Mouse (Mus musculus) MEL (cell line): ENCODE results near the gene Kif1bp.

ENCODE experiments used
- CTCF ChIP-seq, 3 experiments: IDR thresholded peaks in 2 of 3; conservative IDR thresholded peaks in 1 of 3; 2 replicates each; pipeline ENCODE4 v1.5.1; 2011 to 2012; ENCODE audit warnings: low read length in 3 of 3, low read depth in 2 of 3, mild to moderate bottlenecking in 2 of 3, improper control_type of control experiment in 1 of 3, inconsistent platforms in 1 of 3, mixed read lengths in 1 of 3, moderate library complexity in 1 of 3; ENCODE audit not compliant: control insufficient read depth in 1 of 3, insufficient read depth in 1 of 3, poor library complexity in 1 of 3, severe bottlenecking in 1 of 3
- E2F4 ChIP-seq: IDR thresholded peaks from 2 replicates; pipeline ENCODE4 v1.6.1; 2011; ENCODE audit warnings: low read depth, low read length, improper control_type of control experiment, borderline replicate concordance
- ELF1 ChIP-seq: IDR thresholded peaks from 2 replicates; pipeline ENCODE4 v1.6.1; 2014; ENCODE audit warnings: low read depth, mild to moderate bottlenecking, inconsistent platforms, low read length, improper control_type of control experiment, moderate library complexity
- ETS1 ChIP-seq: IDR thresholded peaks from 2 replicates; pipeline ENCODE4 v1.6.1; 2012; ENCODE audit warnings: low read depth, mild to moderate bottlenecking, inconsistent platforms, low read length, improper control_type of control experiment, moderate library complexity
- ZC3H11A ChIP-seq: IDR thresholded peaks from 2 replicates; pipeline ENCODE4 v1.6.1; 2012; ENCODE audit warnings: low read depth, mild to moderate bottlenecking, inconsistent platforms, low read length, improper control_type of control experiment

- TF ChIP-seq E2F4: no peak
- peak; percentile 66 to 89 (median 77) for TF ChIP-seq CTCF (IDR thresholded peaks at IDR 0.05 in 2 of 3, conservative IDR thresholded peaks at IDR 0.05 in 1 of 3; ENCODE audit: control insufficient read depth in 1 of 3, insufficient read depth in 1 of 3, low read depth in 2 of 3, low read length in 3 of 3, poor library complexity in 1 of 3, severe bottlenecking in 1 of 3)
- TF ChIP-seq ETS1: no peak
- TF ChIP-seq ELF1: no peak
- peak; percentile 46 for TF ChIP-seq ZC3H11A
Observed at GRCm38 (mm10) chr10:62557736-62558135, 20.5 kb downstream of the Kif1bp start.
